Mouse (Mus musculus) CH12.LX (cell line): ENCODE results near the gene Hist1h1b.

Experiments used
- CHD2 ChIP-seq: IDR thresholded peaks from 2 replicates; pipeline ENCODE4 v1.6.1; 2011; ENCODE audit warnings: low read length, improper control_type of control experiment
- CTCF ChIP-seq, 2 experiments: IDR thresholded peaks in 1 of 2; conservative IDR thresholded peaks in 1 of 2; 2 replicates each; pipeline ENCODE4 v1.5.1; 2011 to 2012; ENCODE audit warnings: low read depth in 2 of 2, low read length in 2 of 2, improper control_type of control experiment in 1 of 2, inconsistent platforms in 1 of 2, mild to moderate bottlenecking in 1 of 2, moderate library complexity in 1 of 2
- MAX ChIP-seq: IDR thresholded peaks from 2 replicates; pipeline ENCODE4 v1.6.1; 2011; ENCODE audit warnings: low read length, improper control_type of control experiment
- MAZ ChIP-seq: IDR thresholded peaks from 2 replicates; pipeline ENCODE4 v1.6.1; 2012; ENCODE audit warnings: low read depth, mild to moderate bottlenecking, inconsistent platforms, low read length, improper control_type of control experiment, moderate library complexity
- MEF2A ChIP-seq: IDR thresholded peaks from 2 replicates; pipeline ENCODE4 v1.6.1; 2014; ENCODE audit warnings: low read depth, mild to moderate bottlenecking, inconsistent platforms, low read length, improper control_type of control experiment, borderline replicate concordance
- MXI1 ChIP-seq: IDR thresholded peaks from 2 replicates; pipeline ENCODE4 v1.6.1; 2011; ENCODE audit warnings: mild to moderate bottlenecking, low read depth, low read length, improper control_type of control experiment
- NELFE ChIP-seq: IDR thresholded peaks from 2 replicates; pipeline ENCODE4 v1.6.1; 2011; ENCODE audit warnings: low read depth, low read length, improper control_type of control experiment
- POLR2A ChIP-seq: IDR thresholded peaks from 2 replicates; pipeline ENCODE4 v1.6.1; 2011; ENCODE audit warnings: low read depth, mild to moderate bottlenecking, improper control_type of control experiment, low read length
- POLR2AphosphoS2 ChIP-seq: IDR thresholded peaks from 2 replicates; pipeline ENCODE4 v1.6.1; 2011; ENCODE audit warnings: low read depth, low read length, improper control_type of control experiment
- TBP ChIP-seq: conservative IDR thresholded peaks from 2 replicates; pipeline ENCODE4 v1.6.1; 2011; ENCODE audit warnings: low read depth, low read length, improper control_type of control experiment
- USF1 ChIP-seq: IDR thresholded peaks from 2 replicates; pipeline ENCODE4 v1.6.1; 2014; ENCODE audit warnings: low read depth, mild to moderate bottlenecking, inconsistent platforms, low read length, improper control_type of control experiment
- USF2 ChIP-seq: conservative IDR thresholded peaks from 2 replicates; pipeline ENCODE4 v1.6.1; 2011; ENCODE audit warnings: low read depth, low read length, improper control_type of control experiment
- ZC3H11A ChIP-seq: IDR thresholded peaks from 2 replicates; pipeline ENCODE4 v1.6.1; 2012; ENCODE audit warnings: low read depth, mild to moderate bottlenecking, inconsistent platforms, low read length, improper control_type of control experiment

DNA sequence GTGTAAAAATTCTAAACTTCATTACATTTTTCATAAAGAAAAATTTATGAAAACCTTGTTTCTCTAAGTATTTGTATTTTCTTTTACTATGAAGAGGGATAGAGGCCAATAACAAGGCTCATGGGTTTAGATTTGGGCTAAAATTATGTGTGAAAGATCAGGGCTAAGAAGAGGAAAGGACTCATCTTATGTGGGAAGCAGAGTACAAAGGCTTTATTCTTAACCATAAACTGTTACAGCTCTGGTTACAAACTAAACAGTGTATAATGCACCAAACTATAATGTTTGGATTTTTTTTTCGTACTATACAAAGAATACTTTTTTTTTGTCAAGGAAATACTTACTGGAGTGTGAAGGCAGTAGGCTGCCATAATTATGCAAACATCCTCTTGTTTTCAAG is 24.7 kb downstream of the Hist1h1b start:
- no peak for TF ChIP-seq POLR2A
- no peak for TF ChIP-seq USF1
- no peak for TF ChIP-seq CTCF (conservative IDR thresholded peaks at IDR 0.05 in 1 of 2, IDR thresholded peaks at IDR 0.05 in 1 of 2; ENCODE audit: low read depth in 2 of 2, low read length in 2 of 2)
- TF ChIP-seq ZC3H11A = no peak
- TF ChIP-seq USF2 = no peak
- no peak for TF ChIP-seq MAX
- no peak for TF ChIP-seq POLR2AphosphoS2
- TF ChIP-seq MAZ = no peak
- no peak for TF ChIP-seq NELFE
- no peak for TF ChIP-seq CHD2
- no peak for TF ChIP-seq MXI1
- no peak for TF ChIP-seq MEF2A
- TF ChIP-seq TBP = peak; percentile 61; the same call in 1 of the 2 replicates
